Mouse (Mus musculus) C2C12 (cell line): ENCODE data around the gene Gpx7. TPM values are rescaled to one million over a fixed set of nuclear protein-coding genes. Genes with fewer than 3 reads are reported as not detected.

Source experiments
- H3K27me3 ChIP-seq: one replicate; pipeline ENCODE4 v1.6.1; 2011; ENCODE audit not compliant: control insufficient read depth, insufficient read depth, insufficient read length
- H3K36me3 ChIP-seq: one replicate; pipeline ENCODE4 v1.6.1; 2011; ENCODE audit not compliant: control insufficient read depth, insufficient read depth
- H3K4me3 ChIP-seq: one replicate; pipeline ENCODE4 v1.5.1; 2011; ENCODE audit warnings: mild to moderate bottlenecking, control low read depth; ENCODE audit not compliant: poor library complexity, insufficient read depth, severe bottlenecking
- H3K79me2 ChIP-seq: one replicate; pipeline ENCODE4 v1.6.1; 2011; ENCODE audit not compliant: control insufficient read depth, insufficient read depth
- H3K79me3 ChIP-seq: one replicate; pipeline ENCODE4 v1.6.1; 2011; ENCODE audit warnings: low read depth, control low read depth
- H3ac ChIP-seq: one replicate; pipeline ENCODE3; 2011; ENCODE audit warnings: low read depth; ENCODE audit not compliant: control insufficient read depth, insufficient read length
- CEBPB ChIP-seq: IDR thresholded peaks from one replicate; pipeline ENCODE4 v1.6.1; 2011; ENCODE audit warnings: low read depth, mild to moderate bottlenecking, control low read depth, moderate library complexity
- CTCF ChIP-seq: IDR thresholded peaks from one replicate; pipeline ENCODE4 v1.5.1; 2011; ENCODE audit not compliant: control insufficient read depth, insufficient read depth, insufficient read length
- FOSL1 ChIP-seq: IDR thresholded peaks from one replicate; pipeline ENCODE4 v1.8.0; 2011; ENCODE audit warnings: mild to moderate bottlenecking, low read length; ENCODE audit not compliant: poor library complexity, insufficient read depth, severe bottlenecking
- MAX ChIP-seq: IDR thresholded peaks from one replicate; pipeline ENCODE4 v1.6.1; 2011; ENCODE audit warnings: mild to moderate bottlenecking, control low read depth
- MYOD1 ChIP-seq: IDR thresholded peaks from one replicate; pipeline ENCODE4 v1.6.1; 2011; ENCODE audit warnings: low read depth; ENCODE audit not compliant: control insufficient read depth, insufficient read length
- MYOG ChIP-seq: IDR thresholded peaks from one replicate; pipeline ENCODE4 v1.6.1; 2011; ENCODE audit not compliant: control insufficient read depth, insufficient read length; ENCODE audit errors: extremely low read depth
- USF1 ChIP-seq: IDR thresholded peaks from one replicate; pipeline ENCODE4 v1.6.1; 2011; ENCODE audit warnings: low read depth, mild to moderate bottlenecking, control low read depth, moderate library complexity
- polyA plus RNA-seq: library from polyadenylated mRNA; unstranded; fragments of >200 nt; fragmentation: generic; extraction: Trizol; gene quantifications from one replicate; pipeline ENCODE4 v1.2.1, GENCODE M21; 2012; ENCODE audit warnings: missing spikeins

Gene Gpx7
- polyA plus RNA-seq, 1 experiment: not detected

DNA sequence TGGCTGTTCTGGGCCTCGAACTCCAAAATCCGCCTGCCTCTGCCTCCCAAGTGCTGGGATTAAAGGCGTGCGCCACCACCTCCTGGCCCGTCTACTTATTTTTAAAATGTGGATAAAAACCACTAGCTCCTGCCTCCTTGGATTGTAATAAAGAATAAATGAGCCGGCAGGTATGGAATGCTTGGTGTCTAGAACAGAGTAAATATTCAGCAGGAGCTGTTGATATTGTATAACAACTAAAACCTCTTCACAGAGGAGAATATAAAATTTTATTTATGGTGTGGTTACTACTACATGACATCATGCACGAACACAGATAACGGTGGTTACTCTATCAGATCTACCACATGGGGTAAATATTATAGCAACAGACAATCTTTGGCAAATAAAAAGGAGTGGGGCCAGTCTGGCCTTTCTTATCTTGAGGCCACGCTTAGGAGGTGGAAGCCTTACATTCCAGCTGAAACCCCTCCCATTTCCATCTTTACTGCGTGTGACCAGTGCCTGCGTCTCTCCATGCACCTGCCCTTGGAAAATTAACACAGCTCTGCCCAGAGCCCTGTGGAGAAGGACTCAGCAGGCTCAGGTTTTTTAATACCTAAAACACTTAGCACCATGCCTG is 21.1 kb upstream of the Gpx7 start:
- TF ChIP-seq MAX: no peak
- no peak for TF ChIP-seq CEBPB
- no peak for TF ChIP-seq FOSL1
- TF ChIP-seq MYOG: no peak
- TF ChIP-seq USF1: no peak
- no peak for TF ChIP-seq CTCF
- TF ChIP-seq MYOD1: no peak
- Histone ChIP-seq H3K36me3 (no peaks in the 10 kb centered on the region), H3K79me3 (no peaks in the 10 kb centered on the region), H3K79me2 (no peaks in the 10 kb centered on the region), H3K4me3 (no peak overlapping the region), H3ac (no peak overlapping the region), H3K27me3 (peaks cover 10% of the 10 kb centered on the region)

DNA sequence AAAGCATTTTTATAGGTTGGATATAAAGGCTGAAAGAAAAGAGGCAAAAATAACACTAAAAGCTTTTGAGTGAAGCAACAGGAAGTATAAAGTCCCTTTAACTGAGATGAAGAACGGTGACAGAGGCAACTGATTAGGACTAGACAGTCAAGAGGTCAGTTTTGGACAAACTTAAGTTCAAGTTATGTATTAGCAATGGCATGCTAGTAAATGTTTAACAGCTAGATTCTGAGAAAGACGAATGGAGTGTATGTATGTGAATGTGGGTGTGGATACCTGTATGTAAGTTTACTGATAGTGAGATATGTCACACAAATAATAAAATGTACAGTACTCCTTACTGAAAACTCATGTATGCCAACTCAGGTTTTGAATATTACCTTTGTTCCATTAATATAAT is 17.8 kb upstream of the Gpx7 start:
- Histone ChIP-seq H3ac (no peak overlapping the region), H3K36me3 (no peaks in the 10 kb centered on the region), H3K79me3 (no peaks in the 10 kb centered on the region), H3K4me3 (no peak overlapping the region), H3K79me2 (no peaks in the 10 kb centered on the region), H3K27me3 (no peaks in the 10 kb centered on the region)
- TF ChIP-seq MAX: no peak

DNA sequence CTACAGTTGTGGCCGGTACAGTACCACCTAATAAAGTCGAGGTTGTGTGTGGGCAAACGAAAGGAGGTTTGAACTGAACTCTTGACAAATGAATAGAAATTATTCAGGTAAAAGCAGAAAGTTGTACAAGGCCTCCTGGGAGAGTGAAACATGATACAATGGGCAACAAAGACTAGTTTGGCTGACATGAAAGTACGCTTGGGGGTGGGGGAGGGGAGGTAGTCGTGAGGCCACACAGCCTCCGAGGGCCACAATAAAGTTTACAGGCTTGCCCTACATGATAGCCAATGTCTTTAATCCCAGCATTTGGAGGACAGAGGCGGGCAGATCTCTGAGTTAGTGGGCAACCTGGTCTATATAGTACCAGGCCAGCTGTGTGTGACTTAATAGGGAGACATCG is 860 bp upstream of the Gpx7 start:
- Histone ChIP-seq H3K79me3 (no peaks in the 10 kb centered on the region), H3ac (no peak overlapping the region)
- TF ChIP-seq USF1 (no peak), MAX (no peak), MYOG (no peak), CTCF (no peak), MYOD1 (no peak), CEBPB (no peak), FOSL1 (no peak)

DNA sequence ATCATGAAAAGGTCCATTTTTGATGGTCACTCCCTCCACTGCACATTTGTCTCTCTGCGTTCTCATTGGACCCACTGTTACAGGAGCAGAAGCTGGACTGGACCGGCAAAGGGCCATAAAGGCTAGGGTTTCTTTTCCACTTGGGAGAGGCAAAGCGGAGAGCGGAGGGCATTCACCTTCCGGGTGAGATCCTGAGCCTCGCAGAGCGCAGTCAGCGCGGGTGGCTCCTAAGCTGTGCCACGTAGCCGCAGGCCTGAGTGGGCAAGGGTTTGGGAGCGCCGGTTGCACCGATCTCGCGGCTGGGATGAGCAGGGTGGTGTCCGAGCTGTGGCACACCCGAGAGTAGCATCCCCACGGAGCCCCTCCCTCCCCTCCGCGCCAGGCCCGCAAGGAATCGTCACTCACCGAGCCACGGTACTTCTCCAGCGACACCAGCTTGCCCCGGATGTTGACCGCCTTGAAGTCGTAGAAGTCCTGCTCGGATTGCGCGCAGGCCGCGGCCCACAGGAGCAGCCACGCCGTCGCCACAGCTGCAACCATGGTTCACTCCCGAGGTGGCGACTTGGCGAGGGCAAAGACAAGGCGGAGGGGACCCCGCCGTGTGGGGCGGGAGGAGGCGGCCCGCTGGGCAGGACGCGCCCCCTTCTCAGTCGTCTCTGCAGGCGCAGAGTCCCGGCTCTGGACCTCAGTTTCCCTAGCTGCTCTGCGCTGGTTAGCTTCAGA is 462 bp downstream of the Gpx7 start:
- Histone ChIP-seq H3K79me2 (no peaks in the 10 kb centered on the region), H3K4me3 (no peak overlapping the region), H3K27me3 (no peaks in the 10 kb centered on the region), H3ac (no peak overlapping the region), H3K36me3 (no peaks in the 10 kb centered on the region), H3K79me3 (no peaks in the 10 kb centered on the region)
- TF ChIP-seq MYOG: no peak

More for the DNA sequence above, 860 bp upstream of the Gpx7 start:
- Histone ChIP-seq H3K4me3 (no peak overlapping the region), H3K79me2 (no peaks in the 10 kb centered on the region), H3K27me3 (no peaks in the 10 kb centered on the region), H3K36me3 (no peaks in the 10 kb centered on the region)

DNA sequence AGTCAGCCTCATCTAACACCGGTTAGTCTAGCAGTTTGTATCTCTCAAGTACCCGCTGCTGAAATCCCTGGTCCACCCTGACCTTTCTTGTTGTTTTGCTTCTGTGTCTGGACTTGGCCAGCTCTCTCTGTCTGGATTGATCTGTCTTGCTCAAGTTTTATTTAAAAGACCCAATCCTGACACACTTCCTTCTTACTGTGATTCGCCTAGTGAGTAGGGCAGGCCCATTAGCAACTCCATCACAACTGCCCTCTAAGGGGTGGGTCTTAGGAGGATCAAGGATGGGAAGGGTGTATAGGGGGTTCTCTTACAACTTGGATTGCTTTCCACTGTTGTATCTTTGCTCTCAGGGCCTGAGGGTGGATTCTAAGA is 1.0 kb downstream of the Gpx7 start:
- no peaks in the 10 kb centered on the region for H3K36me3 ChIP-seq
- no peak overlapping the region for H3ac ChIP-seq
- no peaks in the 10 kb centered on the region for H3K79me2 ChIP-seq
- H3K27me3 ChIP-seq: no peaks in the 10 kb centered on the region
- TF ChIP-seq CEBPB (no peak), USF1 (no peak), MYOG (no peak)
- no peak overlapping the region for H3K4me3 ChIP-seq
- H3K79me3 ChIP-seq: no peaks in the 10 kb centered on the region

DNA sequence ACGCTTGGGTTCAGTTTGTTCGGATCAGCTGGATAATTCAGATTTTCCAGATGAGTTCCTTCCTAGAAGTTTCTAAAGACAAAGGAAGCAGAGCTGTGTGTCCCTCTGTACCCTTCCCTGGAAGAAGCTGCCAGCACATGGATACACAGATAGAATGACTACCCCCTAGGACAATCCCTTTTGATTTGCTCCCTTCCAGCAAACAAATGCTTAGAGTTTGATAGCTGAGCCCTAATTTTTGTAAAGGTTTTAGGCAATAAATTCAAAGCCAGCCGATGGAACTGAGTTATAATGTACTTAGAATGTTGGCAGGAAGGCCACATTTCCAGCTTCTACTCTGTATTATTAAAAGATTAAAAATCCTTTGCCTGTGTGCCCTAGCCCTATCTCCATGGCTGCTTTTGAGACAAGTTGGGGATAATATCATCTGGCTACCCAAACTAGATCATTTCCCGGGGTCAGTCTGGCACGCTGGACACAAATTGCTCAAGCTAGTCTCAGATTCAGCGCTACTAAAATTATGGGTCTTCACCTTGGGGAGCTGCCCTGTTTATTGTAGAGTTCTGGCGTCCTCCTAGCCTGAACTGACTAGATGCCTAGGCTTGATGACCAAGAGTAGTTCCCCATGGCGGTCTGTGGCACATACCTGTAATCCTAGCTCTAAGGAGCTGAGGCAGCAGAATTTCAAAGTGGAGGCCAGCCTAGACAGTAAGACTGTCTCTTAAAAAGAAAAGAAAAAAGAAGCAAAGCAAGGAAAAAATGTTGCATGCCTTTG is 2.7 kb downstream of the Gpx7 start:
- no peak overlapping the region for H3ac ChIP-seq
- H3K79me2 ChIP-seq: no peaks in the 10 kb centered on the region
- H3K36me3 ChIP-seq: no peaks in the 10 kb centered on the region
- H3K4me3 ChIP-seq: no peak overlapping the region
- H3K27me3 ChIP-seq: no peaks in the 10 kb centered on the region
- TF ChIP-seq MYOD1 (no peak), MYOG (no peak), CEBPB (no peak), CTCF (no peak), MAX (no peak), USF1 (no peak), FOSL1 (no peak)
- no peaks in the 10 kb centered on the region for H3K79me3 ChIP-seq
